Mouse (Mus musculus) limb, embryonic 10.5 days (tissue): ENCODE results near the gene Cox5a. TPM values are rescaled to one million over a fixed set of nuclear protein-coding genes. Genes with fewer than 3 reads are reported as not detected.
A peak's percentile ranks its signal among the peaks of the same experiment; 100 is the strongest.

Experiments used
- DNase-seq: peaks from one replicate; pipeline ENCODE4 v3.0.0-alpha.2; 2017; ENCODE audit warnings: low spot score
- H3K27ac ChIP-seq: fragments of 300-500 bp; sonication (generic); 2 replicates; pipeline ENCODE4 v1.5.1; 2016; ENCODE audit warnings: mild to moderate bottlenecking
- H3K27me3 ChIP-seq: fragments of 300-500 bp; sonication (generic); 2 replicates; pipeline ENCODE4 v1.6.1; 2016; ENCODE audit warnings: low read depth, mild to moderate bottlenecking; ENCODE audit not compliant: poor library complexity, severe bottlenecking
- H3K36me3 ChIP-seq: fragments of 300-500 bp; sonication (generic); 2 replicates; pipeline ENCODE4 v1.6.1; 2016; ENCODE audit warnings: mild to moderate bottlenecking, moderate library complexity
- H3K4me1 ChIP-seq: fragments of 300-500 bp; sonication (generic); 2 replicates; pipeline ENCODE4 v1.6.1; 2016
- H3K4me3 ChIP-seq: fragments of 300-500 bp; sonication (generic); 2 replicates; pipeline ENCODE4 v1.5.1; 2016; ENCODE audit warnings: mild to moderate bottlenecking, moderate library complexity
- H3K9me3 ChIP-seq: fragments of 300-500 bp; sonication (generic); replicated peaks from 2 replicates; pipeline ENCODE4 v1.6.1; 2016; ENCODE audit warnings: mild to moderate bottlenecking
- WGBS: fragments of 180-500 bp; shearing (Covaris S2); methylation state at CpG from one replicate; pipeline ENCODE4 v1.1.7; 2016; 5-methylcytosine and 5-hydroxymethylcytosine counted together
- polyA plus RNA-seq: library from polyadenylated mRNA; unstranded; fragments of >200 nt; fragmentation: Nextera tagmentation; extraction: Ambion mirVana; gene quantifications from 2 replicates; pipeline ENCODE4 v1.2.1, GENCODE M21; 2016

Gene Cox5a
- polyA plus RNA-seq, 1 experiment from 2014 or later = 635 TPM

- WGBS = 80% methylated on average over 3 of the region's 3 CpGs
- no peak for DNase-seq
- no peaks in the 10 kb centered on the region for H3K9me3 ChIP-seq
- H3K27ac ChIP-seq = no peak overlapping the region
- peaks cover 23% of the 10 kb centered on the region for H3K4me1 ChIP-seq
- no peaks in the 10 kb centered on the region for H3K36me3 ChIP-seq
- no peaks in the 10 kb centered on the region for H3K27me3 ChIP-seq
- no peak overlapping the region for H3K4me3 ChIP-seq
These were observed 36.1 kb downstream of the Cox5a start for GRCm38 (mm10) chr9:57557215-57557614.

GRCm38 (mm10) chr9:57558625-57559024 lies 37.6 kb downstream of the Cox5a start:
- no peak for DNase-seq
- Histone ChIP-seq H3K36me3 (no peaks in the 10 kb centered on the region), H3K27me3 (no peaks in the 10 kb centered on the region), H3K27ac (no peak overlapping the region), H3K9me3 (no peaks in the 10 kb centered on the region), H3K4me3 (no peak overlapping the region), H3K4me1 (peaks cover 22% of the 10 kb centered on the region)
- 85% methylated on average over 4 of the region's 4 CpGs for WGBS

- Histone ChIP-seq H3K4me1 (peaks cover 22% of the 10 kb centered on the region), H3K27me3 (no peaks in the 10 kb centered on the region), H3K9me3 (no peaks in the 10 kb centered on the region), H3K4me3 (no peak overlapping the region), H3K36me3 (no peaks in the 10 kb centered on the region), H3K27ac (no peak overlapping the region)
- WGBS = 76% methylated on average over 2 of the region's 2 CpGs
- no peak for DNase-seq
These were observed 38.5 kb downstream of the Cox5a start for GRCm38 (mm10) chr9:57559568-57559967.

- peak overlapping the region; percentile 77 for H3K4me3 ChIP-seq
- peak overlapping the region; percentile 88 for H3K27ac ChIP-seq
- H3K27me3 ChIP-seq = no peaks in the 10 kb centered on the region
- H3K9me3 ChIP-seq = no peaks in the 10 kb centered on the region
- DNase-seq = no peak
- H3K4me1 ChIP-seq = peaks cover 22% of the 10 kb centered on the region
- no peaks in the 10 kb centered on the region for H3K36me3 ChIP-seq
- WGBS = 28% methylated on average over 7 of the region's 7 CpGs
These were observed 39.2 kb downstream of the Cox5a start for GRCm38 (mm10) chr9:57560263-57560662.

GRCm38 (mm10) chr9:57560861-57561710 lies 40.0 kb downstream of the Cox5a start, which contains the start of gene Scamp2:
Gene Scamp2, plus strand, starts transcription at chr9:57560943.
- peak within 1 kb of the TSS; percentile 88 for H3K27ac ChIP-seq
- H3K4me3 ChIP-seq = peak within 1 kb of the TSS; percentile 77
- 1% methylated on average over 37 of the region's 37 CpGs for WGBS

GRCm38 (mm10) chr9:57561711-57562099 lies 40.6 kb downstream of the Cox5a start:
- H3K9me3 ChIP-seq = no peaks in the 10 kb centered on the region
- H3K4me3 ChIP-seq = peak overlapping the region; percentile 77
- 81% methylated on average over 13 of the region's 13 CpGs for WGBS
- no peak overlapping the region for H3K27ac ChIP-seq
- H3K4me1 ChIP-seq = peaks cover 27% of the 10 kb centered on the region
- H3K27me3 ChIP-seq = no peaks in the 10 kb centered on the region
- DNase-seq = no peak
- H3K36me3 ChIP-seq = no peaks in the 10 kb centered on the region

More at GRCm38 (mm10) chr9:57560861-57561710, 40.0 kb downstream of the Cox5a start, which contains the start of gene Scamp2:
- Histone ChIP-seq H3K9me3 (no peaks in the 10 kb centered on the region), H3K27me3 (no peaks in the 10 kb centered on the region), H3K36me3 (no peaks in the 10 kb centered on the region), H3K4me1 (peaks cover 27% of the 10 kb centered on the region)
- peak; percentile 95 for DNase-seq

GRCm38 (mm10) chr9:57562896-57563372 lies 41.9 kb downstream of the Cox5a start:
- no peak overlapping the region for H3K4me3 ChIP-seq
- H3K27ac ChIP-seq = no peak overlapping the region
- DNase-seq = no peak
- H3K4me1 ChIP-seq = peaks cover 27% of the 10 kb centered on the region
- H3K27me3 ChIP-seq = no peaks in the 10 kb centered on the region
- H3K36me3 ChIP-seq = peaks cover 2% of the 10 kb centered on the region
- WGBS = 65% methylated on average over 4 of the region's 4 CpGs
- no peaks in the 10 kb centered on the region for H3K9me3 ChIP-seq

GRCm38 (mm10) chr9:57564609-57565008 lies 43.5 kb downstream of the Cox5a start:
- Histone ChIP-seq H3K27ac (no peak overlapping the region), H3K36me3 (peaks cover 18% of the 10 kb centered on the region), H3K9me3 (no peaks in the 10 kb centered on the region), H3K4me3 (no peak overlapping the region), H3K4me1 (peaks cover 27% of the 10 kb centered on the region), H3K27me3 (no peaks in the 10 kb centered on the region)
- no peak for DNase-seq
- 88% methylated on average over 6 of the region's 6 CpGs for WGBS

GRCm38 (mm10) chr9:57565741-57566221 lies 44.7 kb downstream of the Cox5a start:
- Histone ChIP-seq H3K36me3 (peaks cover 24% of the 10 kb centered on the region), H3K27me3 (no peaks in the 10 kb centered on the region), H3K27ac (peak overlapping the region; percentile 42; the same call in 1 of the 2 replicates), H3K9me3 (no peaks in the 10 kb centered on the region), H3K4me1 (peaks cover 20% of the 10 kb centered on the region), H3K4me3 (no peak overlapping the region)
- WGBS = 57% methylated on average over 10 of the region's 10 CpGs
- no peak for DNase-seq

- peaks cover 12% of the 10 kb centered on the region for H3K4me1 ChIP-seq
- no peaks in the 10 kb centered on the region for H3K9me3 ChIP-seq
- DNase-seq = no peak
- H3K27me3 ChIP-seq = no peaks in the 10 kb centered on the region
- WGBS = 55% methylated on average over 8 of the region's 8 CpGs
- H3K27ac ChIP-seq = no peak overlapping the region
- peaks cover 32% of the 10 kb centered on the region for H3K36me3 ChIP-seq
- H3K4me3 ChIP-seq = no peak overlapping the region
These were observed 45.8 kb downstream of the Cox5a start for GRCm38 (mm10) chr9:57566846-57567245.

GRCm38 (mm10) chr9:57568500-57568899 lies 47.4 kb downstream of the Cox5a start:
- no peak for DNase-seq
- Histone ChIP-seq H3K9me3 (no peaks in the 10 kb centered on the region), H3K4me1 (peaks cover 5% of the 10 kb centered on the region; the same call in 1 of the 2 replicates), H3K27ac (no peak overlapping the region), H3K4me3 (no peak overlapping the region), H3K36me3 (peaks cover 32% of the 10 kb centered on the region), H3K27me3 (no peaks in the 10 kb centered on the region)
- 96% methylated on average over 6 of the region's 6 CpGs for WGBS

GRCm38 (mm10) chr9:57574397-57574796 lies 53.3 kb downstream of the Cox5a start:
- Histone ChIP-seq H3K4me3 (no peak overlapping the region), H3K27ac (no peak overlapping the region), H3K4me1 (no peaks in the 10 kb centered on the region), H3K36me3 (peaks cover 42% of the 10 kb centered on the region), H3K27me3 (no peaks in the 10 kb centered on the region), H3K9me3 (no peaks in the 10 kb centered on the region)
- DNase-seq = no peak

- Histone ChIP-seq H3K36me3 (peaks cover 43% of the 10 kb centered on the region), H3K4me3 (no peak overlapping the region), H3K27ac (no peak overlapping the region), H3K4me1 (no peaks in the 10 kb centered on the region), H3K27me3 (no peaks in the 10 kb centered on the region), H3K9me3 (no peaks in the 10 kb centered on the region)
- DNase-seq = no peak
- 93% methylated on average over 3 of the region's 3 CpGs for WGBS
These were observed 54.5 kb downstream of the Cox5a start for GRCm38 (mm10) chr9:57575577-57575976.
